Mouse (Mus musculus) erythroblast, adult 5-6 weeks (primary cell): ENCODE results near the gene AL731706.2. TPM values are rescaled to one million over a fixed set of nuclear protein-coding genes. Genes with fewer than 3 reads are reported as not detected.

Experiments used
- total RNA-seq, 2 experiments: library from RNA; stranded (forward) in 1 of 2; stranded (reverse) in 1 of 2; fragments of 150-400 nt in 1 of 2; fragments of 200-764, 138-1000 nt in 1 of 2; gene quantifications; 2 replicates each; pipeline versions ENCODE4 v1.2.3 to v1.2.4; 2015 to 2017; ENCODE audit warnings: low replicate concordance in 2 of 2

The AL731706.2 gene
- total RNA-seq, 2 experiments from 2014 or later: not detected

Other genes with a start within 250 kb of the AL731706.2 start
- not detected in 2 replicates for gene Snap25, start 172.2 kb downstream of the AL731706.2 start, total RNA-seq (2015; ENCODE audit: low replicate concordance)
- not detected in 2 replicates for gene Snap25, start 172.2 kb downstream of the AL731706.2 start, total RNA-seq (2017; ENCODE audit: low replicate concordance)
- gene Slx4ip, start 5.5 kb upstream of the AL731706.2 start, total RNA-seq (2015; ENCODE audit: low replicate concordance): 7.1 and 7.5 TPM in 2 replicates
- gene Slx4ip, start 5.5 kb upstream of the AL731706.2 start, total RNA-seq (2017; ENCODE audit: low replicate concordance): 7.5 and 11.3 TPM in 2 replicates
- 3.6 TPM in 1 of 2 replicates, not detected in the other for gene AL731706.1, start 5.7 kb upstream of the AL731706.2 start, total RNA-seq (2015; ENCODE audit: low replicate concordance)
- 2.4 TPM in 1 of 2 replicates, not detected in the other for gene AL731706.1, start 5.7 kb upstream of the AL731706.2 start, total RNA-seq (2017; ENCODE audit: low replicate concordance)
- gene Mkks, start 5.7 kb upstream of the AL731706.2 start, total RNA-seq (2015; ENCODE audit: low replicate concordance): 4.2 TPM in 2 replicates
- 1.2 and 7.0 TPM in 2 replicates for gene Mkks, start 5.7 kb upstream of the AL731706.2 start, total RNA-seq (2017; ENCODE audit: low replicate concordance)
- gene Jag1, start 231.0 kb upstream of the AL731706.2 start, total RNA-seq (2015; ENCODE audit: low replicate concordance): 0.63 and 0.77 TPM in 2 replicates
- gene Jag1, start 231.0 kb upstream of the AL731706.2 start, total RNA-seq (2017; ENCODE audit: low replicate concordance): 0.14 and 0.34 TPM in 2 replicates